Mouse (Mus musculus) G1E (cell line): ENCODE results near the gene Sectm1b. TPM values are rescaled to one million over a fixed set of nuclear protein-coding genes. Genes with fewer than 3 reads are reported as not detected.

ENCODE experiments used
- ATAC-seq: 2 replicates; pipeline ENCODE4 v1.8.0; 2016; ENCODE audit warnings: mild to moderate bottlenecking; ENCODE audit not compliant: insufficient number of reproducible peaks, poor library complexity, low FRiP score, severe bottlenecking; ENCODE audit errors: extremely low read depth
- DNase-seq: peaks from one replicate; pipeline ENCODE4 v3.0.0; 2012; ENCODE audit warnings: low spot score
- H3K27me3 ChIP-seq: 2 replicates; pipeline ENCODE4 v1.6.1; 2012; ENCODE audit warnings: mild to moderate bottlenecking, low read length, inconsistent platforms; ENCODE audit not compliant: insufficient read depth
- H3K36me3 ChIP-seq: replicated peaks from 2 replicates; pipeline ENCODE3; 2012; ENCODE audit warnings: mild to moderate bottlenecking, inconsistent platforms
- H3K4me1 ChIP-seq: 2 replicates; pipeline ENCODE4 v1.6.1; 2012; ENCODE audit warnings: low read depth, low read length, inconsistent platforms, mixed read lengths; ENCODE audit not compliant: insufficient read depth
- H3K4me3 ChIP-seq: 2 replicates; pipeline ENCODE4 v1.5.1; 2012; ENCODE audit warnings: low read depth, mild to moderate bottlenecking, inconsistent platforms, low read length, moderate library complexity, mixed read lengths
- H3K9me3 ChIP-seq: replicated peaks from 2 replicates; pipeline ENCODE4 v1.6.1; 2012; ENCODE audit warnings: inconsistent platforms
- CTCF ChIP-seq: IDR thresholded peaks from 2 replicates; pipeline ENCODE4 v1.5.1; 2012; ENCODE audit warnings: low read depth, low read length, inconsistent platforms, mixed read lengths
- GATA1 ChIP-seq: IDR thresholded peaks from 2 replicates; pipeline ENCODE4 v1.6.1; 2012; ENCODE audit warnings: borderline replicate concordance, low read length, inconsistent platforms, mixed read lengths
- GATA2 ChIP-seq: IDR thresholded peaks from 2 replicates; pipeline ENCODE4 v1.6.1; 2012; ENCODE audit warnings: low read depth, low read length, inconsistent platforms, borderline replicate concordance
- POLR2AphosphoS5 ChIP-seq: IDR thresholded peaks from 2 replicates; pipeline ENCODE4 v1.6.1; 2012; ENCODE audit warnings: low read depth, low read length, inconsistent platforms; ENCODE audit not compliant: insufficient replicate concordance
- TAL1 ChIP-seq: conservative IDR thresholded peaks from 2 replicates; pipeline ENCODE4 v1.6.1; 2012; ENCODE audit warnings: low read depth, low read length, inconsistent platforms, mixed read lengths
- polyA plus RNA-seq: library from polyadenylated mRNA; stranded (reverse); fragments of >175 nt; gene quantifications from 2 replicates; pipeline ENCODE4 v1.2.3, GENCODE M21; 2012
- total RNA-seq, 2 experiments: library from RNA; stranded (forward) in 1 of 2; stranded (reverse) in 1 of 2; fragments of 200-1000 nt in 1 of 2; fragments of >200 nt in 1 of 2; fragmentation: Nextera tagmentation in 1 of 2; gene quantifications; 2 replicates each; pipeline ENCODE4 v1.2.3; 2014 to 2017

Gene Sectm1b
- total and polyA plus RNA-seq, 3 experiments: 0.16 TPM; not detected in 2

- DNase-seq (no peak), ATAC-seq (no peak)
- Histone ChIP-seq H3K36me3 (no peaks in the 10 kb centered on the region), H3K4me3 (no peak overlapping the region), H3K9me3 (no peaks in the 10 kb centered on the region), H3K27me3 (peaks cover 17% of the 10 kb centered on the region), H3K4me1 (no peaks in the 10 kb centered on the region)
- TF ChIP-seq CTCF (no peak), GATA1 (no peak), TAL1 (no peak), GATA2 (no peak), POLR2AphosphoS5 (no peak)
Measured at GRCm38 (mm10) chr11:121088997-121089396, 25.6 kb upstream of the Sectm1b start.

GRCm38 (mm10) chr11:121086296-121086695 lies 22.9 kb upstream of the Sectm1b start:
- TF ChIP-seq TAL1: no peak
- TF ChIP-seq GATA2: no peak
- TF ChIP-seq CTCF: no peak
- TF ChIP-seq GATA1: no peak
- no peak for TF ChIP-seq POLR2AphosphoS5
- Histone ChIP-seq H3K27me3 (peaks cover 12% of the 10 kb centered on the region), H3K9me3 (no peaks in the 10 kb centered on the region), H3K4me1 (peaks cover 7% of the 10 kb centered on the region), H3K4me3 (no peak overlapping the region), H3K36me3 (no peaks in the 10 kb centered on the region)
- ATAC-seq: no peak
- DNase-seq: no peak

GRCm38 (mm10) chr11:121085181-121085580 lies 21.8 kb upstream of the Sectm1b start:
- H3K36me3 ChIP-seq: no peaks in the 10 kb centered on the region
- DNase-seq (no peak), ATAC-seq (no peak)
- H3K4me1 ChIP-seq: peaks cover 7% of the 10 kb centered on the region
- TF ChIP-seq GATA1: no peak
- no peak for TF ChIP-seq POLR2AphosphoS5
- no peak for TF ChIP-seq CTCF
- TF ChIP-seq GATA2: no peak
- TF ChIP-seq TAL1: no peak
- no peaks in the 10 kb centered on the region for H3K9me3 ChIP-seq
- peaks cover 15% of the 10 kb centered on the region for H3K27me3 ChIP-seq
- H3K4me3 ChIP-seq: no peak overlapping the region

- H3K36me3 ChIP-seq: no peaks in the 10 kb centered on the region
- ATAC-seq (no peak), DNase-seq (no peak)
- TF ChIP-seq CTCF (no peak), GATA2 (no peak), TAL1 (no peak), GATA1 (no peak), POLR2AphosphoS5 (no peak)
- no peak overlapping the region for H3K4me3 ChIP-seq
- H3K4me1 ChIP-seq: peaks cover 7% of the 10 kb centered on the region
- no peaks in the 10 kb centered on the region for H3K9me3 ChIP-seq
- peaks cover 20% of the 10 kb centered on the region for H3K27me3 ChIP-seq
Measured at GRCm38 (mm10) chr11:121082857-121083500, 19.6 kb upstream of the Sectm1b start.

GRCm38 (mm10) chr11:121082250-121082649 lies 18.9 kb upstream of the Sectm1b start:
- no peak for DNase-seq
- no peak for TF ChIP-seq CTCF
- no peak for TF ChIP-seq POLR2AphosphoS5
- TF ChIP-seq TAL1: no peak
- TF ChIP-seq GATA1: no peak
- TF ChIP-seq GATA2: no peak
- Histone ChIP-seq H3K27me3 (peaks cover 22% of the 10 kb centered on the region), H3K4me1 (peaks cover 7% of the 10 kb centered on the region), H3K4me3 (no peak overlapping the region), H3K36me3 (no peaks in the 10 kb centered on the region), H3K9me3 (no peaks in the 10 kb centered on the region)
- no peak for ATAC-seq

- ATAC-seq (no peak), DNase-seq (no peak)
- H3K4me1 ChIP-seq: peaks cover 7% of the 10 kb centered on the region
- H3K9me3 ChIP-seq: no peaks in the 10 kb centered on the region
- H3K4me3 ChIP-seq: no peak within 1 kb of the TSS
- H3K36me3 ChIP-seq: no peaks in the 10 kb centered on the region
- TF ChIP-seq TAL1: no peak
- TF ChIP-seq CTCF: no peak
- TF ChIP-seq GATA1: no peak
- TF ChIP-seq GATA2: no peak
- no peak for TF ChIP-seq POLR2AphosphoS5
- peaks cover 19% of the 10 kb centered on the region for H3K27me3 ChIP-seq
Measured at GRCm38 (mm10) chr11:121081120-121081519, 17.8 kb upstream of the Sectm1b start, which contains the start of gene Sectm1a. Gene Sectm1a (minus strand): TSS chr11:121081220.
